Mouse (Mus musculus) intestine, embryonic 16.5 days (tissue): ENCODE data around the gene Epha10. TPM values are rescaled to one million over a fixed set of nuclear protein-coding genes. Genes with fewer than 3 reads are reported as not detected.

Experiments
- ATAC-seq: fragments of 200-750 bp; cut with Nextera tagmentation; 2 replicates; pipeline ENCODE4 v1.8.0; 2017; ENCODE audit warnings: moderate TSS enrichment, moderate library complexity
- H3K27ac ChIP-seq: fragments of 300-500 bp; sonication (generic); 2 replicates; pipeline ENCODE4 v1.5.1; 2014; ENCODE audit warnings: mild to moderate bottlenecking, low read length
- H3K27me3 ChIP-seq: fragments of 300-500 bp; sonication (generic); replicated peaks from 2 replicates; pipeline ENCODE4 v1.6.1; 2014; ENCODE audit warnings: low read length, control low read depth, mixed read lengths; ENCODE audit not compliant: control insufficient read depth, insufficient read depth
- H3K36me3 ChIP-seq: fragments of 300-500 bp; sonication (generic); 2 replicates; pipeline ENCODE4 v1.6.1; 2014; ENCODE audit warnings: low read length, control low read depth; ENCODE audit not compliant: control insufficient read depth, insufficient read depth
- H3K4me1 ChIP-seq: fragments of 300-500 bp; sonication (generic); 2 replicates; pipeline ENCODE4 v1.6.1; 2014; ENCODE audit warnings: low read length, control low read depth, mixed read lengths; ENCODE audit not compliant: control insufficient read depth, insufficient read depth
- H3K4me2 ChIP-seq: fragments of 300-500 bp; sonication (generic); 2 replicates; pipeline ENCODE4 v1.6.1; 2014; ENCODE audit warnings: low read depth, low read length, control low read depth
- H3K4me3 ChIP-seq: fragments of 300-500 bp; sonication (generic); 2 replicates; pipeline ENCODE4 v1.5.1; 2014; ENCODE audit warnings: mild to moderate bottlenecking, low read length
- H3K9ac ChIP-seq: fragments of 300-500 bp; sonication (generic); 2 replicates; pipeline ENCODE4 v1.6.1; 2014; ENCODE audit warnings: low read depth, low read length
- H3K9me3 ChIP-seq: fragments of 300-500 bp; sonication (generic); 2 replicates; pipeline ENCODE4 v1.6.1; 2016; ENCODE audit warnings: low read length, control low read depth; ENCODE audit not compliant: control insufficient read depth
- WGBS: fragments of 180-500 bp; shearing (Covaris S2); extraction: QIAGEN DNeasy Blood & Tissue Kit; methylation state at CpG from one replicate; pipeline ENCODE4 v1.1.7; 2014; 5-methylcytosine and 5-hydroxymethylcytosine counted together
- polyA plus RNA-seq: library from polyadenylated mRNA; unstranded; fragments of >200 nt; fragmentation: Nextera tagmentation; extraction: Ambion mirVana; gene quantifications from 2 replicates; pipeline ENCODE4 v1.2.1, GENCODE M21; 2015

Epha10 gene
- 0.07 and 0.15 TPM in 2 replicates for polyA plus RNA-seq

- H3K4me2 ChIP-seq: peak within 1 kb of the TSS; percentile 50
- H3K36me3 ChIP-seq: no peaks in the 10 kb centered on the region
- no peak within 1 kb of the TSS for H3K27ac ChIP-seq
- WGBS: 8% methylated on average over 11 of the region's 11 CpGs
- H3K27me3 ChIP-seq: peaks cover 37% of the 10 kb centered on the region
- H3K4me1 ChIP-seq: peaks cover 5% of the 10 kb centered on the region; the same call in 1 of the 2 replicates
- H3K9ac ChIP-seq: no peak within 1 kb of the TSS
- ATAC-seq: no peak
- no peaks in the 10 kb centered on the region for H3K9me3 ChIP-seq
- H3K4me3 ChIP-seq: peak within 1 kb of the TSS; percentile 39
These were observed at the start of gene Epha10 for GRCm38 (mm10) chr4:124880599-124880998. Gene Epha10, plus strand, starts transcription at chr4:124880899.

- Histone ChIP-seq H3K9me3 (no peaks in the 10 kb centered on the region), H3K27me3 (no peaks in the 10 kb centered on the region), H3K27ac (no peak overlapping the region), H3K36me3 (peaks cover 8% of the 10 kb centered on the region; the same call in 1 of the 2 replicates), H3K9ac (no peak overlapping the region), H3K4me1 (no peaks in the 10 kb centered on the region), H3K4me3 (no peak overlapping the region), H3K4me2 (no peak overlapping the region)
- 95% methylated on average over 10 of the region's 10 CpGs for WGBS
- no peak for ATAC-seq
These were observed 47.9 kb upstream of the Epha10 start for GRCm38 (mm10) chr4:124832796-124833195.

- Histone ChIP-seq H3K27ac (no peak overlapping the region), H3K4me2 (no peak overlapping the region), H3K9ac (no peak overlapping the region), H3K9me3 (no peaks in the 10 kb centered on the region), H3K4me1 (no peaks in the 10 kb centered on the region), H3K4me3 (no peak overlapping the region), H3K27me3 (no peaks in the 10 kb centered on the region), H3K36me3 (peaks cover 8% of the 10 kb centered on the region; the same call in 1 of the 2 replicates)
- ATAC-seq: no peak
- 92% methylated on average over 14 of the region's 14 CpGs for WGBS
These were observed 42.5 kb upstream of the Epha10 start for GRCm38 (mm10) chr4:124838035-124838700.

- no peak for ATAC-seq
- no peak overlapping the region for H3K27ac ChIP-seq
- H3K36me3 ChIP-seq: peaks cover 6% of the 10 kb centered on the region; the same call in 1 of the 2 replicates
- no peak overlapping the region for H3K4me3 ChIP-seq
- no peaks in the 10 kb centered on the region for H3K9me3 ChIP-seq
- no peaks in the 10 kb centered on the region for H3K4me1 ChIP-seq
- WGBS: 96% methylated on average over 1 of the region's 1 CpGs
- H3K9ac ChIP-seq: no peak overlapping the region
- H3K27me3 ChIP-seq: no peaks in the 10 kb centered on the region
- no peak overlapping the region for H3K4me2 ChIP-seq
These were observed 39.7 kb upstream of the Epha10 start for GRCm38 (mm10) chr4:124840998-124841397.

- Histone ChIP-seq H3K4me3 (no peak overlapping the region), H3K9me3 (no peaks in the 10 kb centered on the region), H3K36me3 (peaks cover 6% of the 10 kb centered on the region; the same call in 1 of the 2 replicates), H3K4me2 (no peak overlapping the region), H3K9ac (no peak overlapping the region), H3K4me1 (no peaks in the 10 kb centered on the region), H3K27ac (no peak overlapping the region), H3K27me3 (no peaks in the 10 kb centered on the region)
- peak; percentile 61 for ATAC-seq
- 55% methylated on average over 11 of the region's 11 CpGs for WGBS
These were observed 37.2 kb upstream of the Epha10 start for GRCm38 (mm10) chr4:124843493-124843892.

GRCm38 (mm10) chr4:124847573-124847972, 33.1 kb upstream of the Epha10 start:
- 16% methylated on average over 8 of the region's 8 CpGs for WGBS
- no peaks in the 10 kb centered on the region for H3K36me3 ChIP-seq
- no peak overlapping the region for H3K4me2 ChIP-seq
- no peak overlapping the region for H3K27ac ChIP-seq
- H3K9me3 ChIP-seq: no peaks in the 10 kb centered on the region
- no peak for ATAC-seq
- H3K27me3 ChIP-seq: no peaks in the 10 kb centered on the region
- H3K9ac ChIP-seq: no peak overlapping the region
- peaks cover 11% of the 10 kb centered on the region for H3K4me1 ChIP-seq
- no peak overlapping the region for H3K4me3 ChIP-seq

GRCm38 (mm10) chr4:124849631-124850260, 31.0 kb upstream of the Epha10 start:
- no peaks in the 10 kb centered on the region for H3K36me3 ChIP-seq
- H3K9me3 ChIP-seq: no peaks in the 10 kb centered on the region
- H3K4me3 ChIP-seq: peak overlapping the region; percentile 90
- H3K9ac ChIP-seq: peak overlapping the region; percentile 89
- ATAC-seq: peak; percentile 2
- peak overlapping the region; percentile 84 for H3K4me2 ChIP-seq
- H3K27ac ChIP-seq: peak overlapping the region; percentile 89
- no peaks in the 10 kb centered on the region for H3K27me3 ChIP-seq
- H3K4me1 ChIP-seq: peaks cover 11% of the 10 kb centered on the region
- WGBS: 2% methylated on average over 24 of the region's 24 CpGs

GRCm38 (mm10) chr4:124850261-124850913, 30.3 kb upstream of the Epha10 start, which contains the start of gene Yrdc:
Gene Yrdc, plus strand, starts transcription at chr4:124850679.
- ATAC-seq: peak; percentile 96
- under 1% methylated on average over 80 of the region's 90 CpGs for WGBS

More at GRCm38 (mm10) chr4:124850261-124850913, 30.3 kb upstream of the Epha10 start, which contains the start of gene Yrdc:
- H3K27me3 ChIP-seq: no peaks in the 10 kb centered on the region
- H3K9ac ChIP-seq: peak within 1 kb of the TSS; percentile 89
- no peaks in the 10 kb centered on the region for H3K9me3 ChIP-seq
- H3K27ac ChIP-seq: peak within 1 kb of the TSS; percentile 89
- peak within 1 kb of the TSS; percentile 86 for H3K4me2 ChIP-seq
- H3K4me1 ChIP-seq: peaks cover 11% of the 10 kb centered on the region
- peak within 1 kb of the TSS; percentile 90 for H3K4me3 ChIP-seq
- peaks cover 3% of the 10 kb centered on the region; the same call in 1 of the 2 replicates for H3K36me3 ChIP-seq
